ENCODE assay signal across 8 mouse cellular contexts in genomic region chr2:167688498-167689451, GRCm38 (mm10). TPM values are rescaled to one million over a fixed set of nuclear protein-coding genes. Genes with fewer than 3 reads are reported as not detected.
A peak's percentile ranks its signal among the peaks of the same experiment; 100 is the strongest.
DNase-seq lines count a peak whose midpoint lies in the region; ATAC-seq lines count a peak whose summit lies in the region.

Gene Cebpb, plus strand, starts transcription at chr2:167688915.

- no peaks in the 10 kb centered on the region for H3K9me3 ChIP-seq in intestine, embryonic 15.5 days

- peak within 1 kb of the TSS; percentile 87 for H3K9ac ChIP-seq in intestine, embryonic 15.5 days

- H3K27me3 ChIP-seq in intestine, embryonic 15.5 days (replicated peaks) = no peaks in the 10 kb centered on the region

- 0 out of 2 replicates have a peak, but pooled peaks cover 3% of the 10 kb centered on the region for H3K36me3 ChIP-seq in intestine, embryonic 15.5 days

- peak within 1 kb of the TSS; percentile 81 for H3K4me3 ChIP-seq in intestine, embryonic 15.5 days (replicated peaks)

- WGBS in intestine, embryonic 15.5 days = under 1% methylated on average over 134 of the region's 147 CpGs

- intact Hi-C loops in left cerebral cortex, postnatal 36 days (cut with DNase I) = loop anchor here (5.0 to 10.0 kb wide), 2 partner anchors 329 to 386 kb away; no protein-coding TSS in a partner anchor

- H3K4me1 ChIP-seq in intestine, embryonic 15.5 days (replicated peaks) = peaks cover 22% of the 10 kb centered on the region

- DNase-seq in adrenal gland, adult 18-20 months (ENCODE audit: low spot score in 2 of 2) = peak; percentile 97 to 98
- DNase-seq in embryo, embryonic 11.5 days (ENCODE audit: low read depth, low spot score) = peak; percentile 46
- peak; percentile 75 to 86 for DNase-seq in gastrocnemius, postnatal 4 days (ENCODE audit: low spot score in 2 of 2)
- peak; percentile 87 to 90 for DNase-seq in left cerebral cortex, postnatal 36 days (ENCODE audit: low spot score in 2 of 2)
- DNase-seq in mesoderm, embryonic 11.5 days (ENCODE audit: low read depth, low spot score) = peak; percentile 53
- peak; percentile 89 for DNase-seq in right cerebral cortex, postnatal 25 days
- peak; percentile 88 to 91 for DNase-seq in urinary bladder, postnatal 36 days (ENCODE audit: low spot score in 2 of 2)

- H3K27ac ChIP-seq in intestine, embryonic 15.5 days = peak within 1 kb of the TSS; percentile 91

- ATAC-seq in intestine, embryonic 15.5 days = peak; percentile 86

- peak within 1 kb of the TSS; percentile 93 for H3K4me2 ChIP-seq in intestine, embryonic 15.5 days (replicated peaks)

RNA-seq across cellular contexts. Expression of gene Cebpb, which starts in this region (rescaled TPM):
- 100 to 1,000 TPM; 433 to 502 TPM for total RNA-seq in adrenal gland, adult 18-20 months (2021)
- total RNA-seq in gastrocnemius, postnatal 4 days (2021) = 10 to 100 TPM; 25.7 to 35.7 TPM
- 22.5 and 24.3 TPM in 2 replicates for polyA plus RNA-seq in intestine, embryonic 15.5 days (2015; fragmentation: Nextera tagmentation; extraction: Ambion mirVana)
- total RNA-seq in left cerebral cortex, postnatal 36 days (2021) = 10 to 100 TPM; 12.9 to 18.8 TPM

Comparison
In these comparisons a context has a peak if more than half of its experiments do, and no peak if none do; other contexts are left out.
1. Peak in every context shown above with its lines: DNase-seq, ATAC-seq, H3K4me3 ChIP-seq and H3K27ac ChIP-seq.
2. RNA of gene Cebpb (total RNA-seq): 433 to 502 TPM in adrenal gland, adult 18-20 months; 25.7 to 35.7 TPM in gastrocnemius, postnatal 4 days and 12.9 to 18.8 TPM in left cerebral cortex, postnatal 36 days; every median in the first group is over 10 times any median in the second.
3. DNase-seq: peak in every context shown above with its lines; median percentile 98 in adrenal gland, adult 18-20 months; 90 in urinary bladder, postnatal 36 days; 89 in right cerebral cortex, postnatal 25 days; 88 in left cerebral cortex, postnatal 36 days; 80 in gastrocnemius, postnatal 4 days; 53 in mesoderm, embryonic 11.5 days; 46 in embryo, embryonic 11.5 days.